ENCODE assay signal across 8 mouse cellular contexts in genomic region chr1:164454747-164455400, GRCm38 (mm10). TPM values are rescaled to one million over a fixed set of nuclear protein-coding genes. Genes with fewer than 3 reads are reported as not detected.
DNase-seq lines count a peak whose midpoint lies in the region; ATAC-seq and TF ChIP-seq lines count a peak whose summit lies in the region.

No protein-coding gene starts in this region.

- peaks cover 4% of the 10 kb centered on the region for H3K79me2 ChIP-seq in myocyte (ENCODE audit: control insufficient read depth, insufficient read depth)

- H3K4me1 ChIP-seq in limb, embryonic 14.5 days (ENCODE audit: control insufficient read depth, insufficient read depth, low read length) = peaks cover 11% of the 10 kb centered on the region

- no peak overlapping the region for H3ac ChIP-seq in myocyte (ENCODE audit: control insufficient read depth, insufficient read length)

- H3K9me3 ChIP-seq in limb, embryonic 14.5 days (ENCODE audit: control insufficient read depth, low read length) = no peaks in the 10 kb centered on the region

- TF ChIP-seq POLR2A in limb, embryonic 14.5 days (IDR thresholded peaks at IDR 0.05; ENCODE audit: borderline replicate concordance, extremely low read depth, insufficient read depth, insufficient read length) = no peak
- TF ChIP-seq POLR2A in myocyte (IDR thresholded peaks at IDR 0.05; ENCODE audit: insufficient read length, low read depth) = no peak

- 28% methylated on average over 14 of the region's 14 CpGs for WGBS in limb, embryonic 14.5 days

- 0 out of 2 replicates have a peak overlapping the region, but pooled peaks have one; percentile 38 for H3K9ac ChIP-seq in limb, embryonic 14.5 days (ENCODE audit: low read depth, low read length, severe bottlenecking)

- DNase-seq in adrenal gland, adult 8-10 months = peak; percentile 56
- peak; percentile 64 for DNase-seq in cerebellum, adult 8-10 months
- peak; percentile 80 to 83 for DNase-seq in frontal cortex, postnatal 36 days (ENCODE audit: low spot score in 2 of 2)
- DNase-seq in kidney, adult 8-10 months = peak; percentile 73 to 76
- peak; percentile 44 for DNase-seq in limb, embryonic 14.5 days (ENCODE audit: low spot score)
- DNase-seq in Muller cell, postnatal 12 days (ENCODE audit: inconsistent ontology term) = no peak
- no peak for DNase-seq in testis, postnatal 14 days (ENCODE audit: low spot score)

- peaks cover 32% of the 10 kb centered on the region for H3K27me3 ChIP-seq in limb, embryonic 14.5 days (ENCODE audit: control insufficient read depth, insufficient read depth, low read length)
- no peaks in the 10 kb centered on the region for H3K27me3 ChIP-seq in myocyte (ENCODE audit: control insufficient read depth, insufficient read depth, insufficient read length)

- H3K36me3 ChIP-seq in limb, embryonic 14.5 days (ENCODE audit: control insufficient read depth, insufficient read depth, low read length) = no peaks in the 10 kb centered on the region
- no peaks in the 10 kb centered on the region for H3K36me3 ChIP-seq in myocyte (ENCODE audit: control insufficient read depth, insufficient read depth)

- H3K4me2 ChIP-seq in limb, embryonic 14.5 days (replicated peaks; ENCODE audit: low read depth, low read length, severe bottlenecking) = peak overlapping the region; percentile 35
- peak overlapping the region; percentile 30 for H3K4me2 ChIP-seq in myocyte (ENCODE audit: low read depth)

- no peak for ATAC-seq in limb, embryonic 14.5 days (ENCODE audit: low FRiP score, low read depth)

- no peak overlapping the region for H3K27ac ChIP-seq in limb, embryonic 14.5 days (replicated peaks; ENCODE audit: low read depth, low read length)

- peak overlapping the region; percentile 22 for H3K4me3 ChIP-seq in limb, embryonic 14.5 days (replicated peaks; ENCODE audit: low read length)
- no peak overlapping the region for H3K4me3 ChIP-seq in myocyte

TF ChIP-seq in myocyte, 11 proteins besides CTCF, POLR2A, EP300 and RAD21:
- TF ChIP-seq MAX (IDR thresholded peaks at IDR 0.05; ENCODE audit: low read depth) = no peak
- TF ChIP-seq TCF3 (IDR thresholded peaks at IDR 0.05; ENCODE audit: insufficient read length, low read depth) = no peak
- no peak for TF ChIP-seq SRF (IDR thresholded peaks at IDR 0.05; ENCODE audit: control insufficient read depth, insufficient read length, low read depth)
- TF ChIP-seq REST (IDR thresholded peaks at IDR 0.05; ENCODE audit: insufficient read depth, insufficient read length) = no peak
- no peak for TF ChIP-seq POLR2AphosphoS2 (IDR thresholded peaks at IDR 0.05; ENCODE audit: insufficient read length, low read depth)
- TF ChIP-seq E2F4 (IDR thresholded peaks at IDR 0.05; ENCODE audit: insufficient read depth) = no peak
- no peak for TF ChIP-seq MYOD1 (IDR thresholded peaks at IDR 0.05; ENCODE audit: control insufficient read depth in 1 of 3, insufficient read length in 2 of 3, low read depth in 2 of 3)
- no peak for TF ChIP-seq MYOG (IDR thresholded peaks at IDR 0.05; ENCODE audit: control insufficient read depth in 1 of 3, insufficient read depth in 1 of 3, insufficient read length in 2 of 3, low read depth in 2 of 3)
- no peak for TF ChIP-seq TCF12 (IDR thresholded peaks at IDR 0.05; ENCODE audit: insufficient read depth, poor library complexity, severe bottlenecking)
- no peak for TF ChIP-seq CEBPB (IDR thresholded peaks at IDR 0.05; ENCODE audit: insufficient read depth, poor library complexity, severe bottlenecking)
- no peak for TF ChIP-seq USF1 (IDR thresholded peaks at IDR 0.05; ENCODE audit: low read depth)
TF ChIP-seq in myocyte: peak in this region for 0.

RNA-seq across cellular contexts. Expression of gene Atp1b1, which starts 3.3 kb away (rescaled TPM):
- total RNA-seq in adrenal gland, adult 8-10 months (2022) = 100 to 1,000 TPM in 1 of 4 experiments, 10 to 100 TPM in 3; 72.9 to 103 (median 83.7) TPM
- 11.0 and 12.7 TPM in 2 replicates for polyA plus RNA-seq in limb, embryonic 14.5 days (2012; rRNA removed)
- 11.2 and 11.3 TPM in 2 replicates for polyA plus RNA-seq in limb, embryonic 14.5 days (2014; fragmentation: Nextera tagmentation; extraction: Ambion mirVana)
- 34.7 TPM for polyA plus RNA-seq in myocyte (2012; fragmentation: generic; extraction: Trizol)

Comparison
In these comparisons a context has a peak if more than half of its experiments do, and no peak if none do; other contexts are left out.
1. DNase-seq: peak in adrenal gland, adult 8-10 months (single experiment), cerebellum, adult 8-10 months (single experiment), frontal cortex, postnatal 36 days (2 of 2), kidney, adult 8-10 months (2 of 2) and limb, embryonic 14.5 days (single experiment); none in Muller cell, postnatal 12 days (single experiment) and testis, postnatal 14 days (single experiment).